Mouse (Mus musculus) G1E (cell line): ENCODE results near the gene Ank. TPM values are rescaled to one million over a fixed set of nuclear protein-coding genes. Genes with fewer than 3 reads are reported as not detected.

Experiments
- ATAC-seq: 2 replicates; pipeline ENCODE4 v1.8.0; 2016; ENCODE audit warnings: mild to moderate bottlenecking; ENCODE audit not compliant: insufficient number of reproducible peaks, poor library complexity, low FRiP score, severe bottlenecking; ENCODE audit errors: extremely low read depth
- DNase-seq: peaks from one replicate; pipeline ENCODE4 v3.0.0; 2012; ENCODE audit warnings: low spot score
- H3K27me3 ChIP-seq: 2 replicates; pipeline ENCODE4 v1.6.1; 2012; ENCODE audit warnings: mild to moderate bottlenecking, low read length, inconsistent platforms; ENCODE audit not compliant: insufficient read depth
- H3K36me3 ChIP-seq: replicated peaks from 2 replicates; pipeline ENCODE3; 2012; ENCODE audit warnings: mild to moderate bottlenecking, inconsistent platforms
- H3K4me1 ChIP-seq: 2 replicates; pipeline ENCODE4 v1.6.1; 2012; ENCODE audit warnings: low read depth, low read length, inconsistent platforms, mixed read lengths; ENCODE audit not compliant: insufficient read depth
- H3K4me3 ChIP-seq: 2 replicates; pipeline ENCODE4 v1.5.1; 2012; ENCODE audit warnings: low read depth, mild to moderate bottlenecking, inconsistent platforms, low read length, moderate library complexity, mixed read lengths
- H3K9me3 ChIP-seq: replicated peaks from 2 replicates; pipeline ENCODE4 v1.6.1; 2012; ENCODE audit warnings: inconsistent platforms
- CTCF ChIP-seq: IDR thresholded peaks from 2 replicates; pipeline ENCODE4 v1.5.1; 2012; ENCODE audit warnings: low read depth, low read length, inconsistent platforms, mixed read lengths
- GATA1 ChIP-seq: IDR thresholded peaks from 2 replicates; pipeline ENCODE4 v1.6.1; 2012; ENCODE audit warnings: borderline replicate concordance, low read length, inconsistent platforms, mixed read lengths
- GATA2 ChIP-seq: IDR thresholded peaks from 2 replicates; pipeline ENCODE4 v1.6.1; 2012; ENCODE audit warnings: low read depth, low read length, inconsistent platforms, borderline replicate concordance
- POLR2AphosphoS5 ChIP-seq: IDR thresholded peaks from 2 replicates; pipeline ENCODE4 v1.6.1; 2012; ENCODE audit warnings: low read depth, low read length, inconsistent platforms; ENCODE audit not compliant: insufficient replicate concordance
- TAL1 ChIP-seq: conservative IDR thresholded peaks from 2 replicates; pipeline ENCODE4 v1.6.1; 2012; ENCODE audit warnings: low read depth, low read length, inconsistent platforms, mixed read lengths
- polyA plus RNA-seq: library from polyadenylated mRNA; stranded (reverse); fragments of >175 nt; gene quantifications from 2 replicates; pipeline ENCODE4 v1.2.3, GENCODE M21; 2012
- total RNA-seq, 2 experiments: library from RNA; stranded (forward) in 1 of 2; stranded (reverse) in 1 of 2; fragments of 200-1000 nt in 1 of 2; fragments of >200 nt in 1 of 2; fragmentation: Nextera tagmentation in 1 of 2; gene quantifications; 2 replicates each; pipeline ENCODE4 v1.2.3; 2014 to 2017

Ank gene
- total and polyA plus RNA-seq, 3 experiments: 37.0 to 145 (median 39.2) TPM

GRCm38 (mm10) chr15:27570385-27570784, 103.9 kb downstream of the Ank start:
- Histone ChIP-seq H3K27me3 (no peaks in the 10 kb centered on the region), H3K4me1 (no peaks in the 10 kb centered on the region), H3K36me3 (peaks cover 96% of the 10 kb centered on the region), H3K4me3 (no peak overlapping the region), H3K9me3 (no peaks in the 10 kb centered on the region)
- no peak for DNase-seq
- TF ChIP-seq TAL1: no peak
- no peak for TF ChIP-seq GATA2
- no peak for TF ChIP-seq POLR2AphosphoS5
- TF ChIP-seq GATA1: no peak
- no peak for TF ChIP-seq CTCF
- ATAC-seq: no peak

GRCm38 (mm10) chr15:27571179-27571578, 104.7 kb downstream of the Ank start:
- Histone ChIP-seq H3K36me3 (peaks cover 96% of the 10 kb centered on the region), H3K4me1 (no peaks in the 10 kb centered on the region), H3K9me3 (no peaks in the 10 kb centered on the region), H3K4me3 (no peak overlapping the region), H3K27me3 (no peaks in the 10 kb centered on the region)
- no peak for TF ChIP-seq GATA2
- ATAC-seq (no peak), DNase-seq (no peak)

- no peak for ATAC-seq
Observed at GRCm38 (mm10) chr15:27574992-27575781, 108.7 kb downstream of the Ank start.

GRCm38 (mm10) chr15:27575932-27576331, 109.5 kb downstream of the Ank start:
- H3K36me3 ChIP-seq: peaks cover 95% of the 10 kb centered on the region
- H3K4me1 ChIP-seq: peaks cover 13% of the 10 kb centered on the region
- H3K4me3 ChIP-seq: no peak overlapping the region
- H3K27me3 ChIP-seq: no peaks in the 10 kb centered on the region
- ATAC-seq (no peak), DNase-seq (no peak)
- H3K9me3 ChIP-seq: no peaks in the 10 kb centered on the region
- TF ChIP-seq POLR2AphosphoS5 (no peak), GATA1 (no peak), CTCF (no peak), GATA2 (no peak), TAL1 (no peak)

More at GRCm38 (mm10) chr15:27574992-27575781, 108.7 kb downstream of the Ank start:
- TF ChIP-seq TAL1: no peak
- TF ChIP-seq CTCF: no peak
- TF ChIP-seq POLR2AphosphoS5: no peak
- TF ChIP-seq GATA1: no peak
- TF ChIP-seq GATA2: no peak
- H3K4me1 ChIP-seq: peaks cover 13% of the 10 kb centered on the region
- no peaks in the 10 kb centered on the region for H3K9me3 ChIP-seq
- H3K36me3 ChIP-seq: peaks cover 95% of the 10 kb centered on the region
- H3K27me3 ChIP-seq: no peaks in the 10 kb centered on the region
- H3K4me3 ChIP-seq: no peak overlapping the region
- DNase-seq: no peak

GRCm38 (mm10) chr15:27576886-27577285, 110.4 kb downstream of the Ank start:
- no peak for ATAC-seq
- peaks cover 95% of the 10 kb centered on the region for H3K36me3 ChIP-seq
- H3K9me3 ChIP-seq: no peaks in the 10 kb centered on the region
- no peaks in the 10 kb centered on the region for H3K27me3 ChIP-seq
- peaks cover 13% of the 10 kb centered on the region for H3K4me1 ChIP-seq
- H3K4me3 ChIP-seq: no peak overlapping the region
- TF ChIP-seq GATA2 (no peak), POLR2AphosphoS5 (no peak), GATA1 (no peak), CTCF (no peak), TAL1 (no peak)
- no peak for DNase-seq

GRCm38 (mm10) chr15:27577915-27578780, 111.7 kb downstream of the Ank start:
- peaks cover 95% of the 10 kb centered on the region for H3K36me3 ChIP-seq
- no peaks in the 10 kb centered on the region for H3K9me3 ChIP-seq
- H3K4me3 ChIP-seq: no peak overlapping the region
- ATAC-seq (no peak), DNase-seq (no peak)
- H3K27me3 ChIP-seq: no peaks in the 10 kb centered on the region
- no peak for TF ChIP-seq GATA1
- H3K4me1 ChIP-seq: peaks cover 13% of the 10 kb centered on the region
